Mouse (Mus musculus) megakaryocyte, embryonic 14.5 days (primary cell): ENCODE results near the gene Cbfa2t3. TPM values are rescaled to one million over a fixed set of nuclear protein-coding genes. Genes with fewer than 3 reads are reported as not detected.
"Not testable (repeated sequence)": the region's sequence is repeated elsewhere in the genome, so short reads cannot be mapped to it uniquely, and the experiment has no call there.

Experiments
- H3K27me3 ChIP-seq: replicated peaks from 2 replicates; pipeline ENCODE3; 2012; ENCODE audit warnings: inconsistent platforms
- H3K36me3 ChIP-seq: replicated peaks from 2 replicates; pipeline ENCODE3; 2012; ENCODE audit warnings: low read length, inconsistent platforms, mixed read lengths
- H3K4me1 ChIP-seq: 2 replicates; pipeline ENCODE4 v1.6.1; 2012; ENCODE audit warnings: inconsistent platforms
- H3K4me3 ChIP-seq: replicated peaks from 2 replicates; pipeline ENCODE3; 2012; ENCODE audit warnings: moderate library complexity, mild to moderate bottlenecking, inconsistent platforms
- H3K9me3 ChIP-seq: 2 replicates; pipeline ENCODE4 v1.6.1; 2012; ENCODE audit warnings: inconsistent platforms
- FLI1 ChIP-seq: IDR thresholded peaks from 2 replicates; pipeline ENCODE4 v1.6.1; 2012; ENCODE audit warnings: low read length, inconsistent platforms, mixed read lengths
- GATA1 ChIP-seq: IDR thresholded peaks from 3 replicates; pipeline ENCODE4 v1.6.1; 2012; ENCODE audit warnings: mixed read lengths, low read length, inconsistent platforms, borderline replicate concordance
- polyA plus RNA-seq: library from polyadenylated mRNA; stranded (reverse); fragments of >175 nt; gene quantifications from 2 replicates; pipeline ENCODE4 v1.2.3, GENCODE M21; 2012; ENCODE audit warnings: low replicate concordance; ENCODE audit not compliant: insufficient read depth

The Cbfa2t3 gene
- polyA plus RNA-seq, 1 experiment = 54.9 TPM

DNA sequence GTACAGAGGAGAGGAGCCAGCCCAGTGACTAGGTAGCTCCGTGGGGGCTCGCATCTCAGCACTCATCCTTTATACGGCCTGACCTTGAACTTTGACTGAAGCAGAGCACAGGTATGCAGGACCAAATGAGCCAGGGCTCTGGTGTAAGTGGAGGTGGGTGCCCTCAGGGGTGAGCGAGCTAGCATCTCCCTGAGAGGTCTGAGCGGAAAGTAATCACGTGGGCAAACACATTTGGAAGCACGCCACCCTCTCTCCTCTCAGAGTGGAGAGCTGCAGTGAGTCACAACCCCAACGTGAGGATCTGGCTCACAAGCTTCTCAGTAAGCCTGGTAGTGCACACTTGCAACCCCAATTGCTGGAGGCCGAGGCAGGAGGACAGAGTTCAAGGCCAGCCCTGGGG lies 56.8 kb downstream of the Cbfa2t3 start:
- H3K4me1 ChIP-seq = peaks cover 71% of the 10 kb centered on the region
- H3K27me3 ChIP-seq = no peaks in the 10 kb centered on the region
- no peaks in the 10 kb centered on the region for H3K9me3 ChIP-seq
- no peak for TF ChIP-seq FLI1
- TF ChIP-seq GATA1 = no peak
- H3K36me3 ChIP-seq = peaks cover 100% of the 10 kb centered on the region
- H3K4me3 ChIP-seq = no peak overlapping the region

DNA sequence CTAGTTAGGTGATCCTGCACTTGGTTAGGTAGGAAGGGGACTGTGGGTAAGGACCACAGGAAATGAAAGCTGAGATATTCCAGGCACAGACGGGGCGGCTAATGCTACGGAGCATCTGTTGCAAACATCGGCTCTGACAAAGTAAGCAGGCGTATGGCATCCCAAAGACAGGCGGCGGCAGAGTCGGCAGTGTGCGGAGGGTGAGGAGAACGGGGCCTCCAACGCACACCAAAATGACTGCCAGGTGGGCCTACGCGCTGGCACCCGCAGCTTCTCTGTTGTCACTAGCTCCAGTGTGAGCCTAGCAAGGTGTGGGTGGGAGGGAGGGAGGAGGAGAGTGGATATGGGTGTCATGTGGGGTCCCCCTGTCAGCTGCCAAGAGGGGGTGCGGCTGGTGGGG lies 57.5 kb downstream of the Cbfa2t3 start:
- TF ChIP-seq GATA1 (no peak), FLI1 (no peak)
- Histone ChIP-seq H3K36me3 (peaks cover 100% of the 10 kb centered on the region), H3K4me1 (peaks cover 69% of the 10 kb centered on the region), H3K4me3 (no peak overlapping the region), H3K27me3 (no peaks in the 10 kb centered on the region), H3K9me3 (no peaks in the 10 kb centered on the region)

DNA sequence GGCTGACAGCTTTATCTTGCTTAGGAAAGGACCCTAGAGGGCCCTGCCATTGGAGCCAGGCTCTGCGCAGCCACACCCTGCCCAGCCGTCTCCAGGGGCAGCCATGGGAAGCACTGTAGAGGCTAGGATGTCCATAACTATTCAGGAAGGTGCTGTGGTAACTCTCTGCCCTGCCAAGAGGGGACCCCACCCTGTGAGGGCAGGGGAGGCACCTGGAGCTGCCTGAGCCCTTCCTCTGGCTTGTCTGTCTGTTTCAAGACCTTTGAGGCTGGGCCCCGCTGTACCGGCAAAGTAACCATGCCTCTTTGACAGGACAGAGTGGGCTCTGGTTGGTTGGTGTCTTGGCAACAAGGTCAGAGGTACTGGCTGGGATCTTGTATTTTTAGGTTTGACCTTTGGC lies 58.1 kb downstream of the Cbfa2t3 start:
- peaks cover 100% of the 10 kb centered on the region for H3K36me3 ChIP-seq
- TF ChIP-seq FLI1 = no peak
- no peak for TF ChIP-seq GATA1
- H3K9me3 ChIP-seq = no peaks in the 10 kb centered on the region
- no peaks in the 10 kb centered on the region for H3K27me3 ChIP-seq
- H3K4me3 ChIP-seq = no peak overlapping the region
- H3K4me1 ChIP-seq = peaks cover 63% of the 10 kb centered on the region

DNA sequence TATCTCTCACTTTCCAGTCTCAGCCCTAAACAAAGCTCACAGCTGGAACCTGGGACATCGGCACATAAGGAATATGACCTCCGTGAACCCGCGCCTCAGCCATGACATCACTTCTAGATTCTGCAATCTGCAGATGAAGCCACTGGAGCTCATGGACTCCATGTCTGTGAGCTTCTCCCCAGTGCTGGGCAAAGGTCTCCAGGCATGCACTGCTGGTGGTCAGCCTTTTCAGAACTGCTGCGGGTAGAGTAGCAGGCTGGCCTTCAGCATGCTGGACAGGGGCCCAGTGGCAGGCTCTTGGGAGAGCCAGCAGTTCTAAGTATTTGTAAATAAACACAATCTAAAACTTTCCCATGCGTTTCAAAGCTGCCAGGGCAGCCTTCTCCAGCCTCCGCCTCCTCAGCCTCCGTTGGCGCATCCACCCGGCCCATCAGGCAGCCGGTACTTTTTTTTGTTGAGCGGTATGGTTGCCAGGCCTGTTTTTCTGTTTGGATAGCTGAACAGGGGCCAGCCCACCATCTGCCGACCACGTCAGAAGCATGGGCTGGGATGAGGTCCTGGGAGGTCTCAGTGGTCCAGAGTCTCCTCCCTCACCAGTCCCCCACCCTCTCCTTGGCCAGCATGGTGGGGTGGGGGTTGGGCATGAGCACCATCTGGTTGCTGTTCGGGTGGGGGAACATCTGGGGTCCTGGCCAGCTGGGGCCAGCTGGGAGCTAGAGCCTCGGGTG lies 59.2 kb downstream of the Cbfa2t3 start:
- Histone ChIP-seq H3K9me3 (no peaks in the 10 kb centered on the region), H3K36me3 (peaks cover 100% of the 10 kb centered on the region), H3K4me1 (peaks cover 57% of the 10 kb centered on the region), H3K27me3 (no peaks in the 10 kb centered on the region), H3K4me3 (no peak overlapping the region)
- TF ChIP-seq GATA1 (no peak), FLI1 (no peak)

DNA sequence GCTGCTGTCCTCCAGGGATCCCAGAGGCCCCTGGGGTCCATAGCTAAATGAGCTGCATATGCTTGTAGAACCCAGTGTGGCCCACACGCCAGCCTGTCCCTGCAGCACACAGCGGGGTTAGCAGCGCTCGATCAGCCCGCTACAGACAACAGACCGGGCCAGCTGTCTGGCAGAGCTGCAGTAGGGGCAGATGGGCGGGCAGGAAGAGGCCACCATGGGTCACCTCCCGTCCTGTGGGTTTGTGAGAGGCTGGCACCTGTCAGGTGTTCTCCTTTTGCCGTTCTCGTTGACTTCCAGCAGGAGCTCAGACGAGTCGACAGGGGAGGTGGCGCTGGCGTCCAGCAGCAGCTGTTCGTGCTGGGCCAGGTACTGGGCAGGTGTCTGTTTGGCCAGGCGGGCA lies 60.3 kb downstream of the Cbfa2t3 start:
- no peak overlapping the region for H3K4me3 ChIP-seq
- peaks cover 100% of the 10 kb centered on the region for H3K36me3 ChIP-seq
- H3K4me1 ChIP-seq = peaks cover 46% of the 10 kb centered on the region; the same call in 1 of the 2 replicates
- TF ChIP-seq FLI1 (no peak), GATA1 (no peak)
- H3K27me3 ChIP-seq = no peaks in the 10 kb centered on the region
- no peaks in the 10 kb centered on the region for H3K9me3 ChIP-seq

DNA sequence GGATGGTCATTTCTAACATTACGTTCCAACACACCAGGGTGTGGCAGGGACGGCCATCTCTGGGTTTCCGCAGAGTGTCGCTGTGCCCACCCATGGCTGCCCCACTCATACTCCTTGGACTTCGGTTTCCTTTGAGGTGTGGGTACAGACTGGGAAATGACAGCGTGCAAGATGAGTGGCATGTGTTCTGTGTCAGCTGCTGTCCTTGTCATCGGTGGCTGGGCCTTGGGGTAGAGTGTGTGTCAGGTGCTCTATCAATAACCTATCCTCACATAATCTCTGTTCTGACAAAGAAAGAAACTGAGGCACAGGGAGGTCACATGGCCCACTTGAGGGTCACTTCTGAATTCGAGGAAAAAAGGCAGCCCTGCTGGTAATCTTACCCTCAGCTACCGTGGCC lies 61.7 kb downstream of the Cbfa2t3 start:
- Histone ChIP-seq H3K4me1 (peaks cover 36% of the 10 kb centered on the region; the same call in 1 of the 2 replicates), H3K9me3 (no peaks in the 10 kb centered on the region), H3K27me3 (no peaks in the 10 kb centered on the region), H3K36me3 (peaks cover 100% of the 10 kb centered on the region), H3K4me3 (no peak overlapping the region)
- no peak for TF ChIP-seq FLI1
- TF ChIP-seq GATA1 = no peak

DNA sequence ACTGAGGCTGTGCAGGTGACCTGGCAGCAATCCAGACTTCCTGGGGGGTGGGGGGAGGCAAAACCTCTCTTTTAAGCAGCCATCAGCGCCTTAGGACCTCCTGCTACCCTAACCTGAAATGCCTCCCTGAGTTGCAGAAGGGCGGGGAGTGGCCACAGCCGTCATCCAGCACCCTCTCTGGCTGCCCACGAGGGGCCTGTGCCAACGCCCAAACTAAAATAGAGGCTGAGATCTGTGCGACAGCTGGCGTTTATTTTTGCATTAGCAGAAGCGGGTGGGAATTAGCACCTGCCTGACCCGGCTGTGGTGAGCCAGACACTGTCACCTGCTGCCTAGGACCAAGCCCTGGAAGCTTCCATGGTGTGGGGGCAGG lies 62.1 kb downstream of the Cbfa2t3 start:
- TF ChIP-seq GATA1 (no peak), FLI1 (no peak)
- peaks cover 100% of the 10 kb centered on the region for H3K36me3 ChIP-seq
- no peak overlapping the region for H3K4me3 ChIP-seq
- H3K27me3 ChIP-seq = no peaks in the 10 kb centered on the region
- no peaks in the 10 kb centered on the region for H3K9me3 ChIP-seq
- peaks cover 32% of the 10 kb centered on the region; the same call in 1 of the 2 replicates for H3K4me1 ChIP-seq

DNA sequence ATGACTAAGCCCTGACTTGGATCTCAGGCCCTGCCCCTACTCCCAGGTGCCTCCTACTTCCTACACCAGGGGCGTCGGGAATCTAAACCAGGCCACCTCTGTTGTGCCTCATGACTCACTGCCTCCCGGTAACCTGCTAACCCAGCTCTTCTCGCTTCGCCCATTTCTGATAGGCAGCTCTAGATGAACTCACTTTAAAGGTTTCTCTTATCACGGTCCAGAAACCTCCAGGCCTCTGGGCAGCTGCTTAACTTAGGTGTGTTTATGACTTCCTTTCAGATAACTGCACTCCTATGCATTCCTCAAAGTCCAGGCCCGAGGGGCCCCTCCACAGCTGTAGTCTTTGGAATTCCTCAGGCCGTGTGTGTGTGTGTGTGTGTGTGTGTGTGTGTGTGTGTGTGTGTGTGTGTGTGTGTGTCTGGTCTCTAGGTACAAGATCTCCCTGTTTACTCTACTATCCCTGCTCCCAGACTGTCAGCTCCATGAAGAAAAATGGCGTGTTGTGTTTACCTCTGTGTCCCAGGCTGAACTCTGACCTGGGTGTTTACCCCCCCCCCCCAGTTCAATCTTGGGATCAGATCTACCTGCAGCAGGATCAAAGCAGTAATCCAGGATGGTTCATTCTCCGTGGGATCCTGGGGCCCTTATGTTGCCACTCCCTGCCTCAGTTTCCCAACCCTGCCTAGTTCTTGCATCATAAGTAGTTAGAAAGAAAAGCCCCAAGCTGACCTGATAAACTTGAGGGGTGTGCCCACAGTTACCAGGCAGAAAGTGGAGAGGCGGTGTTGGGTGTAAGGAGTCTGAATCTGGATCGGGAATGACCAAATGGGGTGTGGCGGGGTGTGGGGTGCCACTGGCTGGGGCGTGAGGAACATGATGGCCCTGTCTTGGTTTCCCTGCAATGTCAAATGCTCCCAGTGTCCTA lies 62.8 kb downstream of the Cbfa2t3 start:
- H3K4me1 ChIP-seq = peaks cover 28% of the 10 kb centered on the region; the same call in 1 of the 2 replicates
- TF ChIP-seq FLI1 (no peak), GATA1 (no peak)
- H3K4me3 ChIP-seq = no peak overlapping the region
- H3K27me3 ChIP-seq = no peaks in the 10 kb centered on the region
- no peaks in the 10 kb centered on the region for H3K9me3 ChIP-seq
- peaks cover 96% of the 10 kb centered on the region for H3K36me3 ChIP-seq

DNA sequence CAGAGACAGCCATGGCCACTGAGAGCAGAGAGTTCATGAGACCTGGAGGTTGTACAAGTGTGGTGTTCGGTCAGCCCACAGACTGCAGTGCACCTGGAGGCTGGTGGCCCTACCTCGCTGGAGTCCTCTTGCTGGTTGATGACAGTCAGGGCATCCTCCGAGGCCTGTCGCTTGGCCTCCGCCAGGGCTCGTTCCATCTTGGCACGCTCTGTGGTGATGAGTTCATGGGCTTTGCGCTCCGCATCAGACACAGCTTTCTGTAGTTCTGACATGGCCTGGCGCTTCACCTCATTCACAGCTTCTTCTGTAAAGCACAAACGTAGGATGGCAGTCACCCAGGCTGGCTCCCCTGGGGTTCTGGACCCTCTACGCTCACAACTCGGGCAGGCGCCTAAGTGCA lies 65.7 kb downstream of the Cbfa2t3 start:
- Histone ChIP-seq H3K4me3 (no peak overlapping the region), H3K27me3 (no peaks in the 10 kb centered on the region), H3K9me3 (no peaks in the 10 kb centered on the region), H3K4me1 (peaks cover 35% of the 10 kb centered on the region), H3K36me3 (peaks cover 96% of the 10 kb centered on the region)
- TF ChIP-seq FLI1 = no peak
- TF ChIP-seq GATA1 = no peak

DNA sequence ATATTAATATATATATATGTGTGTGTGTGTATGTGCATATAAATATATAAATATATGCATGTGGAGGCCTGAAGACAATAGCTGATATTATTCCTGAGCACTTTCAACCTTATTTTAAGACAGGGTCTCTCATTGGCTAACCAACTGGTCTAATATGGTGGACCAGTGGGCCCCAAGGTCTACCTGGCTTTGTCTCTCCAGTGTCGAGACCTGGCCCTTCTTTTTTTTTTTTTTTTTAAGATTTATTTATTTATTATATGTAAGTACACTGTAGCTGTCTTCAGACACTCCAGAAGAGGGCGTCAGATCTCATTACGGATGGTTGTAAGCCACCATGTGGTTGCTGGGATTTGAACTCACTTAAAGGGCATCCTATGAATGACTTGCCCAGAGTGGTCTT lies 66.8 kb downstream of the Cbfa2t3 start:
- H3K9me3 ChIP-seq, H3K27me3 ChIP-seq, H3K4me3 ChIP-seq: not testable (repeated sequence)
- Histone ChIP-seq H3K4me1 (peaks cover 39% of the 10 kb centered on the region), H3K36me3 (peaks cover 96% of the 10 kb centered on the region)
